Mouse (Mus musculus) MEL (cell line): ENCODE results near the gene Txndc5. TPM values are rescaled to one million over a fixed set of nuclear protein-coding genes. Genes with fewer than 3 reads are reported as not detected.

ENCODE experiments used
- DNase-seq: peaks from one replicate; pipeline ENCODE4 v3.0.0; 2011; ENCODE audit warnings: low read depth, low spot score
- H3K27ac ChIP-seq: 2 replicates; pipeline ENCODE4 v1.5.1; 2012; ENCODE audit warnings: low read depth, mild to moderate bottlenecking, control low read depth, low read length, moderate library complexity; ENCODE audit not compliant: control insufficient read depth
- H3K27me3 ChIP-seq, 2 experiments: fragments of 150-350 bp in 1 of 2; sonication (generic) in 1 of 2; 2 replicates each; pipeline ENCODE4 v1.6.1; 2012; ENCODE audit warnings: low read length in 2 of 2, mild to moderate bottlenecking in 2 of 2, improper control_type of control experiment in 1 of 2, moderate library complexity in 1 of 2; ENCODE audit not compliant: insufficient read depth in 2 of 2, control insufficient read depth in 1 of 2
- H3K36me3 ChIP-seq, 2 experiments: 2 replicates each; pipeline ENCODE4 v1.6.1; 2012 to 2014; ENCODE audit warnings: low read length in 2 of 2, improper control_type of control experiment in 1 of 2, inconsistent platforms in 1 of 2, mild to moderate bottlenecking in 1 of 2; ENCODE audit not compliant: insufficient read depth in 2 of 2, control insufficient read depth in 1 of 2
- H3K4me1 ChIP-seq, 2 experiments: fragments of 150-350 bp in 1 of 2; sonication (generic) in 1 of 2; 2 replicates each; pipeline ENCODE4 v1.6.1; 2012; ENCODE audit warnings: low read length in 2 of 2, improper control_type of control experiment in 1 of 2, mild to moderate bottlenecking in 1 of 2; ENCODE audit not compliant: insufficient read depth in 2 of 2, control insufficient read depth in 1 of 2
- H3K4me3 ChIP-seq, 2 experiments: fragments of 150-350 bp in 1 of 2; sonication (generic) in 1 of 2; 2 replicates each; pipeline ENCODE4 v1.5.1; 2012; ENCODE audit warnings: low read depth in 2 of 2, low read length in 2 of 2, mild to moderate bottlenecking in 2 of 2, moderate library complexity in 2 of 2, control low read depth in 1 of 2, improper control_type of control experiment in 1 of 2; ENCODE audit not compliant: control insufficient read depth in 1 of 2, insufficient read depth in 1 of 2
- H3K79me2 ChIP-seq: 2 replicates; pipeline ENCODE4 v1.6.1; 2012; ENCODE audit warnings: mild to moderate bottlenecking, low read length, moderate library complexity; ENCODE audit not compliant: control insufficient read depth, poor library complexity, insufficient read depth
- H3K9ac ChIP-seq: 2 replicates; pipeline ENCODE4 v1.6.1; 2012; ENCODE audit warnings: low read depth, mild to moderate bottlenecking, control low read depth, low read length, moderate library complexity; ENCODE audit not compliant: control insufficient read depth, poor library complexity, severe bottlenecking
- H3K9me3 ChIP-seq: fragments of 150-350 bp; sonication (generic); replicated peaks from 2 replicates; pipeline ENCODE4 v1.6.1; 2012; ENCODE audit warnings: mild to moderate bottlenecking, low read length, improper control_type of control experiment, moderate library complexity; ENCODE audit not compliant: insufficient read depth
- E2F4 ChIP-seq: IDR thresholded peaks from 2 replicates; pipeline ENCODE4 v1.6.1; 2011; ENCODE audit warnings: low read depth, low read length, improper control_type of control experiment, borderline replicate concordance
- EP300 ChIP-seq, 2 experiments: IDR thresholded peaks; 2 replicates each; pipeline ENCODE4 v1.6.1; 2011; ENCODE audit warnings: improper control_type of control experiment in 2 of 2, low read length in 2 of 2, low read depth in 1 of 2, mild to moderate bottlenecking in 1 of 2
- ETS1 ChIP-seq: IDR thresholded peaks from 2 replicates; pipeline ENCODE4 v1.6.1; 2012; ENCODE audit warnings: low read depth, mild to moderate bottlenecking, inconsistent platforms, low read length, improper control_type of control experiment, moderate library complexity
- GABPA ChIP-seq: IDR thresholded peaks from 2 replicates; pipeline ENCODE4 v1.6.1; 2012; ENCODE audit warnings: low read depth, mild to moderate bottlenecking, inconsistent platforms, low read length, improper control_type of control experiment, moderate library complexity
- GATA1 ChIP-seq: IDR thresholded peaks from 2 replicates; pipeline ENCODE4 v1.6.1; 2011; ENCODE audit warnings: low read depth, low read length, improper control_type of control experiment
- JUND ChIP-seq: IDR thresholded peaks from 2 replicates; pipeline ENCODE4 v1.6.1; 2011; ENCODE audit warnings: low read depth, mild to moderate bottlenecking, improper control_type of control experiment, low read length
- MAZ ChIP-seq: IDR thresholded peaks from 2 replicates; pipeline ENCODE4 v1.6.1; 2012; ENCODE audit warnings: low read depth, mild to moderate bottlenecking, inconsistent platforms, low read length, improper control_type of control experiment
- MEF2A ChIP-seq: IDR thresholded peaks from 2 replicates; pipeline ENCODE4 v1.6.1; 2014; ENCODE audit warnings: low read depth, mild to moderate bottlenecking, inconsistent platforms, low read length, improper control_type of control experiment; ENCODE audit not compliant: poor library complexity, insufficient replicate concordance, severe bottlenecking; ENCODE audit errors: extremely low read depth
- MYB ChIP-seq: IDR thresholded peaks from 2 replicates; pipeline ENCODE4 v1.6.1; 2011; ENCODE audit warnings: mild to moderate bottlenecking, low read depth, low read length, improper control_type of control experiment
- NRF1 ChIP-seq: IDR thresholded peaks from 2 replicates; pipeline ENCODE4 v1.6.1; 2014; ENCODE audit warnings: low read depth, mild to moderate bottlenecking, inconsistent platforms, low read length, improper control_type of control experiment, moderate library complexity; ENCODE audit not compliant: poor library complexity, insufficient read depth, severe bottlenecking
- SIN3A ChIP-seq: IDR thresholded peaks from 2 replicates; pipeline ENCODE4 v1.6.1; 2012; ENCODE audit warnings: low read length, improper control_type of control experiment, inconsistent platforms
- SMC3 ChIP-seq: IDR thresholded peaks from 2 replicates; pipeline ENCODE4 v1.6.1; 2011; ENCODE audit warnings: low read depth, low read length, improper control_type of control experiment
- TAL1 ChIP-seq: IDR thresholded peaks from 2 replicates; pipeline ENCODE4 v1.6.1; 2012; ENCODE audit warnings: mild to moderate bottlenecking, inconsistent platforms, low read length, moderate library complexity, mixed read lengths
- USF2 ChIP-seq, 2 experiments: IDR thresholded peaks; 2 replicates each; pipeline ENCODE4 v1.6.1; 2011 to 2012; ENCODE audit warnings: improper control_type of control experiment in 2 of 2, low read length in 2 of 2, borderline replicate concordance in 1 of 2, inconsistent platforms in 1 of 2, low read depth in 1 of 2, mild to moderate bottlenecking in 1 of 2; ENCODE audit not compliant: insufficient read depth in 1 of 2
- ZC3H11A ChIP-seq: IDR thresholded peaks from 2 replicates; pipeline ENCODE4 v1.6.1; 2012; ENCODE audit warnings: low read depth, mild to moderate bottlenecking, inconsistent platforms, low read length, improper control_type of control experiment
- ZNF384 ChIP-seq: IDR thresholded peaks from 2 replicates; pipeline ENCODE4 v1.6.1; 2012; ENCODE audit warnings: low read depth, mild to moderate bottlenecking, inconsistent platforms, low read length, improper control_type of control experiment
- polyA plus RNA-seq, 2 experiments: library from polyadenylated mRNA; stranded (reverse) in 1 of 2; unstranded in 1 of 2; fragments of >175 nt in 1 of 2; fragments of >200 nt in 1 of 2; gene quantifications; 2 replicates each; pipeline versions ENCODE4 v1.2.1 to v1.2.4; 2012; ENCODE audit warnings: low replicate concordance in 2 of 2, low read depth in 1 of 2; ENCODE audit not compliant: insufficient read length in 2 of 2, insufficient read depth in 1 of 2, missing spikeins in 1 of 2
- total RNA-seq: library from RNA; depleted of rRNA; stranded (reverse); fragments of 300-350 nt; gene quantifications from 2 replicates; pipeline ENCODE4 v1.2.3, GENCODE M21; 2012; rRNA removed

The Txndc5 gene
- total and polyA plus RNA-seq, 3 experiments = 87.3 to 114 TPM; not detected in 1

- Histone ChIP-seq H3K36me3 (no peaks in the 10 kb centered on the region), H3K27ac (no peak overlapping the region), H3K4me3 (no peak overlapping the region), H3K27me3 (peaks cover 0 to under 1% of the 10 kb centered on the region in 2 experiments; a peak in 2 of 4 replicates), H3K79me2 (no peaks in the 10 kb centered on the region)
- TF ChIP-seq USF2 (IDR thresholded peaks at IDR 0.05; ENCODE audit: borderline replicate concordance in 1 of 2, insufficient read depth in 1 of 2, low read depth in 1 of 2, low read length in 2 of 2) (no peak), MYB (no peak), MEF2A (no peak), E2F4 (no peak), EP300 (IDR thresholded peaks at IDR 0.05; ENCODE audit: low read depth in 1 of 2, low read length in 2 of 2) (no peak), GABPA (no peak), MAZ (no peak), SMC3 (no peak), NRF1 (no peak), TAL1 (no peak), ZNF384 (no peak), ETS1 (no peak), ZC3H11A (no peak), SIN3A (no peak), JUND (no peak), GATA1 (no peak)
- TF ChIP-seq, all 39 proteins: peak for 0
- no peaks in the 10 kb centered on the region for H3K4me1 ChIP-seq
- no peaks in the 10 kb centered on the region for H3K9me3 ChIP-seq
- H3K9ac ChIP-seq = no peak overlapping the region
- no peak for DNase-seq
These were observed 77.2 kb downstream of the Txndc5 start for GRCm38 (mm10) chr13:38451446-38451845.

Other genes starting within 250 kb of the Txndc5 start
- gene Bmp6, start 183.7 kb downstream of the Txndc5 start, total RNA-seq = not detected in 2 replicates
- gene Bmp6, start 183.7 kb downstream of the Txndc5 start, polyA plus RNA-seq = not detected
- gene Bloc1s5, start 106.3 kb upstream of the Txndc5 start, total RNA-seq = 9.9 and 12.3 TPM in 2 replicates
- 10 to 100 TPM in 1 of 2 experiments, not detected in 1; 16.2 TPM for gene Bloc1s5, start 106.3 kb upstream of the Txndc5 start, polyA plus RNA-seq
- gene Eef1e1, start 130.2 kb upstream of the Txndc5 start, total RNA-seq = 187 and 218 TPM in 2 replicates
- gene Eef1e1, start 130.2 kb upstream of the Txndc5 start, polyA plus RNA-seq = 100 to 1,000 TPM in 1 of 2 experiments, not detected in 1; 194 TPM